Mouse (Mus musculus) CH12.LX (cell line): ENCODE results near the gene Apoc4. TPM values are rescaled to one million over a fixed set of nuclear protein-coding genes. Genes with fewer than 3 reads are reported as not detected.

Experiments
- DNase-seq: peaks from one replicate; pipeline ENCODE4 v3.0.0-alpha.2; 2013; ENCODE audit errors: extremely low read depth
- H3K27ac ChIP-seq: 2 replicates; pipeline ENCODE4 v1.5.1; 2012; ENCODE audit warnings: low read depth, mild to moderate bottlenecking, control low read depth, moderate library complexity; ENCODE audit not compliant: insufficient read depth
- H3K27me3 ChIP-seq: replicated peaks from 2 replicates; pipeline ENCODE3; 2012; ENCODE audit warnings: inconsistent platforms
- H3K36me3 ChIP-seq, 2 experiments: replicated peaks in 1 of 2; 2 replicates each; pipeline versions ENCODE3 to v1.6.1; 2012; ENCODE audit warnings: inconsistent platforms in 1 of 2, low read length in 1 of 2, mild to moderate bottlenecking in 1 of 2, mixed read lengths in 1 of 2, moderate library complexity in 1 of 2; ENCODE audit not compliant: control insufficient read depth in 1 of 2, insufficient read depth in 1 of 2
- H3K4me1 ChIP-seq, 2 experiments: 2 replicates each; pipeline ENCODE4 v1.6.1; 2012; ENCODE audit warnings: inconsistent platforms in 1 of 2, moderate library complexity in 1 of 2; ENCODE audit not compliant: insufficient read depth in 2 of 2, control insufficient read depth in 1 of 2
- H3K4me2 ChIP-seq: 2 replicates; pipeline ENCODE4 v1.6.1; 2012; ENCODE audit warnings: low read depth, mild to moderate bottlenecking, control low read depth; ENCODE audit not compliant: poor library complexity, insufficient read depth, severe bottlenecking
- H3K4me3 ChIP-seq, 3 experiments: fragments of 150-350 bp in 1 of 3; sonication (generic) in 1 of 3; replicated peaks in 1 of 3; 2 replicates each; pipeline versions ENCODE3 to v1.5.1; 2011 to 2012; ENCODE audit warnings: low read depth in 2 of 3, low read length in 2 of 3, mild to moderate bottlenecking in 2 of 3, moderate library complexity in 2 of 3, control low read depth in 1 of 3, improper control_type of control experiment in 1 of 3, inconsistent platforms in 1 of 3, mixed read lengths in 1 of 3; ENCODE audit not compliant: poor library complexity in 1 of 3
- H3K79me2 ChIP-seq: replicated peaks from 2 replicates; pipeline ENCODE4 v1.6.1; 2012; ENCODE audit warnings: mild to moderate bottlenecking, moderate library complexity; ENCODE audit not compliant: control insufficient read depth, poor library complexity, insufficient read depth, severe bottlenecking; ENCODE audit errors: extremely low read depth
- H3K9ac ChIP-seq: 2 replicates; pipeline ENCODE4 v1.6.1; 2012; ENCODE audit warnings: low read depth, mild to moderate bottlenecking, control low read depth, moderate library complexity; ENCODE audit not compliant: insufficient read depth
- H3K9me3 ChIP-seq: replicated peaks from 2 replicates; pipeline ENCODE3; 2012; ENCODE audit warnings: low read length, inconsistent platforms, mixed read lengths
- BHLHE40 ChIP-seq: IDR thresholded peaks from 2 replicates; pipeline ENCODE4 v1.6.1; 2011; ENCODE audit warnings: mild to moderate bottlenecking, low read depth, low read length, improper control_type of control experiment
- CHD1 ChIP-seq: IDR thresholded peaks from 2 replicates; pipeline ENCODE4 v1.6.1; 2012; ENCODE audit warnings: low read depth, low read length, improper control_type of control experiment, inconsistent platforms
- CHD2 ChIP-seq: IDR thresholded peaks from 2 replicates; pipeline ENCODE4 v1.6.1; 2011; ENCODE audit warnings: low read length, improper control_type of control experiment
- E2F4 ChIP-seq: IDR thresholded peaks from 2 replicates; pipeline ENCODE4 v1.6.1; 2011; ENCODE audit warnings: low read depth, low read length, improper control_type of control experiment; ENCODE audit not compliant: insufficient replicate concordance
- ETS1 ChIP-seq: conservative IDR thresholded peaks from 2 replicates; pipeline ENCODE4 v1.6.1; 2012; ENCODE audit warnings: low read depth, mild to moderate bottlenecking, inconsistent platforms, low read length, improper control_type of control experiment, moderate library complexity
- GABPA ChIP-seq: IDR thresholded peaks from 2 replicates; pipeline ENCODE4 v1.6.1; 2012; ENCODE audit warnings: low read depth, low read length, improper control_type of control experiment, inconsistent platforms; ENCODE audit not compliant: insufficient replicate concordance
- JUN ChIP-seq: IDR thresholded peaks from 2 replicates; pipeline ENCODE4 v1.6.1; 2011; ENCODE audit warnings: low read depth, mild to moderate bottlenecking, low read length, improper control_type of control experiment, moderate library complexity; ENCODE audit not compliant: insufficient read depth
- MAFK ChIP-seq: IDR thresholded peaks from 2 replicates; pipeline ENCODE4 v1.6.1; 2011; ENCODE audit warnings: low read length, improper control_type of control experiment; ENCODE audit not compliant: insufficient replicate concordance
- MEF2A ChIP-seq: IDR thresholded peaks from 2 replicates; pipeline ENCODE4 v1.6.1; 2014; ENCODE audit warnings: low read depth, mild to moderate bottlenecking, inconsistent platforms, low read length, improper control_type of control experiment, borderline replicate concordance
- MYC ChIP-seq: IDR thresholded peaks from 2 replicates; pipeline ENCODE4 v1.6.1; 2011; ENCODE audit warnings: low read depth, mild to moderate bottlenecking, improper control_type of control experiment, low read length
- NELFE ChIP-seq: IDR thresholded peaks from 2 replicates; pipeline ENCODE4 v1.6.1; 2011; ENCODE audit warnings: low read depth, low read length, improper control_type of control experiment
- PAX5 ChIP-seq: IDR thresholded peaks from 2 replicates; pipeline ENCODE4 v1.6.1; 2012; ENCODE audit warnings: low read length, inconsistent platforms, mixed read lengths
- POLR2A ChIP-seq: IDR thresholded peaks from 2 replicates; pipeline ENCODE4 v1.6.1; 2011; ENCODE audit warnings: low read depth, mild to moderate bottlenecking, improper control_type of control experiment, low read length
- POLR2AphosphoS2 ChIP-seq: IDR thresholded peaks from 2 replicates; pipeline ENCODE4 v1.6.1; 2011; ENCODE audit warnings: low read depth, low read length, improper control_type of control experiment
- RCOR1 ChIP-seq: conservative IDR thresholded peaks from 2 replicates; pipeline ENCODE4 v1.6.1; 2012; ENCODE audit warnings: low read depth, mild to moderate bottlenecking, inconsistent platforms, low read length, improper control_type of control experiment
- UBTF ChIP-seq: IDR thresholded peaks from 2 replicates; pipeline ENCODE4 v1.6.1; 2012; ENCODE audit warnings: low read depth, mild to moderate bottlenecking, inconsistent platforms, low read length, improper control_type of control experiment, moderate library complexity
- USF1 ChIP-seq: IDR thresholded peaks from 2 replicates; pipeline ENCODE4 v1.6.1; 2014; ENCODE audit warnings: low read depth, mild to moderate bottlenecking, inconsistent platforms, low read length, improper control_type of control experiment
- ZC3H11A ChIP-seq: IDR thresholded peaks from 2 replicates; pipeline ENCODE4 v1.6.1; 2012; ENCODE audit warnings: low read depth, mild to moderate bottlenecking, inconsistent platforms, low read length, improper control_type of control experiment
- ZKSCAN1 ChIP-seq: IDR thresholded peaks from 2 replicates; pipeline ENCODE4 v1.6.1; 2012; ENCODE audit warnings: low read depth, inconsistent platforms, low read length, improper control_type of control experiment, borderline replicate concordance
- ZNF384 ChIP-seq: IDR thresholded peaks from 2 replicates; pipeline ENCODE4 v1.6.1; 2012; ENCODE audit warnings: low read depth, low read length, improper control_type of control experiment, inconsistent platforms
- dilution Hi-C: fragments of 300-500 bp; cut with MboI; formaldehyde crosslinking; loops from 2 replicates; pipeline ENCODE4 v1.14.3; 2020; ENCODE audit warnings: low sequenced_read_pairs; ENCODE audit not compliant: extremely low pct_unique_long_range_greater_than_20kb, extremely low pct_ligation_motif_present
- in situ Hi-C: fragments of 300-500 bp; cut with MboI; formaldehyde crosslinking; loops from 3 replicates; pipeline ENCODE4 v1.14.3; 2019; ENCODE audit warnings: low sequenced_read_pairs, low pct_ligation_motif_present, low pct_unique_long_range_greater_than_20kb, mixed read lengths
- polyA plus RNA-seq: library from polyadenylated mRNA; unstranded; fragments of >175 nt; gene quantifications from 2 replicates; pipeline ENCODE4 v1.2.1, GENCODE M21; 2012; ENCODE audit warnings: low read depth; ENCODE audit not compliant: insufficient read length
- total RNA-seq, 2 experiments: library from RNA; depleted of rRNA; stranded (reverse); fragments of 300-350 nt in 1 of 2; fragments of >200 nt in 1 of 2; gene quantifications; 2 replicates each; pipeline ENCODE4 v1.2.3; 2012 to 2014

Apoc4 gene
- total and polyA plus RNA-seq, 3 experiments = not detected

- in situ Hi-C loops = no loop called here
- peaks cover 2 to 31% of the 10 kb centered on the region in 2 experiments for H3K36me3 ChIP-seq
- no peak overlapping the region for H3K27ac ChIP-seq
- TF ChIP-seq PAX5 (no peak), JUN (no peak), CHD1 (no peak), UBTF (no peak), ZC3H11A (no peak), ETS1 (no peak), E2F4 (no peak), GABPA (no peak), USF1 (no peak), MYC (no peak), NELFE (no peak)
- TF ChIP-seq, all 38 proteins: peak for 0
- H3K4me2 ChIP-seq = no peak overlapping the region
- peaks cover 8 to 24% of the 10 kb centered on the region in 2 experiments for H3K4me1 ChIP-seq
- H3K9me3 ChIP-seq = peaks cover 9% of the 10 kb centered on the region
- no peak for DNase-seq
- dilution Hi-C loops = no loop called here
- no peaks in the 10 kb centered on the region for H3K79me2 ChIP-seq
- H3K4me3 ChIP-seq = no peak overlapping the region
- no peak overlapping the region for H3K9ac ChIP-seq
- no peaks in the 10 kb centered on the region for H3K27me3 ChIP-seq
Observed at GRCm38 (mm10) chr7:19724167-19724566, 42.9 kb upstream of the Apoc4 start.

- Histone ChIP-seq H3K36me3 (peaks cover 2 to 28% of the 10 kb centered on the region in 2 experiments), H3K9ac (no peak overlapping the region), H3K4me2 (no peak overlapping the region), H3K4me1 (peaks cover 0 to 11% of the 10 kb centered on the region in 2 experiments; a peak in 2 of 4 replicates), H3K27me3 (no peaks in the 10 kb centered on the region), H3K9me3 (peaks cover 9% of the 10 kb centered on the region), H3K27ac (no peak overlapping the region), H3K4me3 (no peak overlapping the region), H3K79me2 (no peaks in the 10 kb centered on the region)
- in situ Hi-C loops = no loop called here
- DNase-seq = no peak
- dilution Hi-C loops = no loop called here
- no peak for TF ChIP-seq MYC
- no peak for TF ChIP-seq MEF2A
- no peak for TF ChIP-seq RCOR1
- TF ChIP-seq UBTF = no peak
- TF ChIP-seq ZNF384 = no peak
- TF ChIP-seq MAFK = no peak
- no peak for TF ChIP-seq ZKSCAN1
- no peak for TF ChIP-seq USF1
- no peak for TF ChIP-seq ETS1
- no peak for TF ChIP-seq POLR2A
- TF ChIP-seq NELFE = no peak
- TF ChIP-seq E2F4 = no peak
- TF ChIP-seq BHLHE40 = no peak
- no peak for TF ChIP-seq CHD2
- TF ChIP-seq POLR2AphosphoS2 = no peak
Observed at GRCm38 (mm10) chr7:19722754-19723195, 41.5 kb upstream of the Apoc4 start.
